18 mouse cellular contexts compared by ENCODE assay signal in the genomic region with DNA sequence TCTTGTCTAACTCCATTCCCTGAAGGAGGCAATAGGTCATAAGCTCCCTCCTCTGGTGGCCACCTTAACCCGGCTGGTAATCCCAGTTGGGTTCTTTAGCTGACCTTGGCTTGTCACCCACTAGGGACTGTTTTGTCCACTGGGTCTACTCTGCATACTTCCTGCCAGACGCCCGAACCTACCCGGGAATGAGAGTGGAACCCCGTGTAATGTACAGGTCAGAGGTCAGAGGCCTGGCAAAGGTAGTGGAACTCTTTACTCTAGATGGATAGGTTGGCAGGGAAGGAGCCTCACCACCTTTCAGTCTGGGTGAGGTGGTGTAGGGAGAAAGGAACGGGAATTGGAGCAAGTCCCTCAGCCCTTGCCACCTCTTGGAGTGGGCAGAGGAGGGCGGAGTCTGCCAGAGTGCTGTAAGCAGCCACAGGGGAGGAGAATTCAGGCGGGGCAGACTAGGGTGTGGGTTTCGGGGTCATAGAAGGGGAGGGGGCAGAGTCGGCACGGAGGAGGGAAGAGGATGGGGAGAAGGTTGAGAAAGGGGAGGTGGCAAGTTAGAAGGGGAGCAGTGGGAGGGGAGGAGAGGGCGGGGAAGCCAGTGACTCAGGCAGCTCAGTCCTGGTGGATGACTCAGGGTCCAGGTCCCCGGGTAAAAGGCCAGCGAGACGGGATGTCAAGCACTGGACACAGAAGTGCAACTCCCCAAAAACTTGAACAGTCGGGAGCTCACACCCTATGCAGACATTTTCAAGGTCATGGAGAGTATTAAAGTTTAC. TPM values are rescaled to one million over a fixed set of nuclear protein-coding genes. Genes with fewer than 3 reads are reported as not detected.
DNase-seq lines count a peak whose midpoint lies in the region; ATAC-seq and TF ChIP-seq lines count a peak whose summit lies in the region.
"Had no signal": no experiment of that assay in that cellular context is flagged by ENCODE, and none has a peak within 500 bp of the region (broad histone marks: within the 10 kb centered on the region; RNA-seq: fewer than 3 reads in every experiment).

No protein-coding gene starts in this region.

- no peak overlapping the region for H3K4me3 ChIP-seq in embryonic facial prominence, embryonic 12.5 days
- no peak overlapping the region for H3K4me3 ChIP-seq in embryonic facial prominence, embryonic 10.5 days
- no peak overlapping the region for H3K4me3 ChIP-seq in lung, embryonic 15.5 days
- no peak overlapping the region for H3K4me3 ChIP-seq in myocyte
- H3K4me3 ChIP-seq in heart, embryonic 10.5 days, result no peak overlapping the region
- H3K4me3 ChIP-seq: forebrain, embryonic 13.5 days; heart, embryonic 15.5 days; hindbrain, embryonic 13.5 days; left cerebral cortex, adult 2 months; neural tube, embryonic 15.5 days had no signal

- peaks cover 51% of the 10 kb centered on the region for H3K36me3 ChIP-seq in embryonic facial prominence, embryonic 12.5 days
- H3K36me3 ChIP-seq in embryonic facial prominence, embryonic 10.5 days (replicated peaks), result peaks cover 96% of the 10 kb centered on the region
- peaks cover 21% of the 10 kb centered on the region for H3K36me3 ChIP-seq in lung, embryonic 15.5 days
- H3K36me3 ChIP-seq in myocyte (ENCODE audit: control insufficient read depth, insufficient read depth), result no peaks in the 10 kb centered on the region
- peaks cover 65% of the 10 kb centered on the region for H3K36me3 ChIP-seq in heart, embryonic 10.5 days

- H3K27me3 ChIP-seq in embryonic facial prominence, embryonic 12.5 days, result no peaks in the 10 kb centered on the region
- no peaks in the 10 kb centered on the region for H3K27me3 ChIP-seq in embryonic facial prominence, embryonic 10.5 days (replicated peaks; ENCODE audit: low read depth, poor library complexity, severe bottlenecking)
- no peaks in the 10 kb centered on the region for H3K27me3 ChIP-seq in lung, embryonic 15.5 days
- no peaks in the 10 kb centered on the region for H3K27me3 ChIP-seq in myocyte (ENCODE audit: control insufficient read depth, insufficient read depth, insufficient read length)
- no peaks in the 10 kb centered on the region for H3K27me3 ChIP-seq in heart, embryonic 10.5 days (ENCODE audit: insufficient read depth, poor library complexity, severe bottlenecking)
- H3K27me3 ChIP-seq: forebrain, embryonic 13.5 days; heart, embryonic 15.5 days; hindbrain, embryonic 13.5 days; neural tube, embryonic 15.5 days had no signal

- no peaks in the 10 kb centered on the region for H3K79me2 ChIP-seq in myocyte (ENCODE audit: control insufficient read depth, insufficient read depth)

- ATAC-seq in embryonic facial prominence, embryonic 12.5 days (ENCODE audit: insufficient number of reproducible peaks, insufficient read depth, low FRiP score, low TSS enrichment), result 0 out of 2 replicates have a peak, but pooled peaks have one; percentile 41
- peak; percentile 49 for ATAC-seq in lung, embryonic 15.5 days (ENCODE audit: borderline replicate concordance, extremely low read depth, low FRiP score, low TSS enrichment)
- ATAC-seq: forebrain, embryonic 13.5 days had no signal

- no peak overlapping the region for H3K27ac ChIP-seq in embryonic facial prominence, embryonic 12.5 days
- H3K27ac ChIP-seq in embryonic facial prominence, embryonic 10.5 days (replicated peaks), result no peak overlapping the region
- no peak overlapping the region for H3K27ac ChIP-seq in lung, embryonic 15.5 days
- H3K27ac ChIP-seq in heart, embryonic 10.5 days, result no peak overlapping the region
- H3K27ac ChIP-seq: forebrain, embryonic 13.5 days; heart, embryonic 15.5 days; hindbrain, embryonic 13.5 days; left cerebral cortex, adult 2 months; neural tube, embryonic 15.5 days had no signal

- H3ac ChIP-seq in myocyte (ENCODE audit: control insufficient read depth, insufficient read length), result no peak overlapping the region

- WGBS in embryonic facial prominence, embryonic 12.5 days, result 73% methylated on average over 14 of the region's 16 CpGs
- WGBS in embryonic facial prominence, embryonic 10.5 days, result 85% methylated on average over 16 of the region's 16 CpGs
- WGBS in lung, embryonic 15.5 days, result 71% methylated on average over 16 of the region's 16 CpGs
- WGBS in heart, embryonic 10.5 days, result 75% methylated on average over 16 of the region's 16 CpGs

- H3K9me3 ChIP-seq in embryonic facial prominence, embryonic 12.5 days, result no peaks in the 10 kb centered on the region
- H3K9me3 ChIP-seq in embryonic facial prominence, embryonic 10.5 days, result no peaks in the 10 kb centered on the region
- no peaks in the 10 kb centered on the region for H3K9me3 ChIP-seq in lung, embryonic 15.5 days
- H3K9me3 ChIP-seq in heart, embryonic 10.5 days, result no peaks in the 10 kb centered on the region
- H3K9me3 ChIP-seq: forebrain, embryonic 13.5 days; heart, embryonic 15.5 days; hindbrain, embryonic 13.5 days; neural tube, embryonic 15.5 days had no signal

- no peak overlapping the region for H3K9ac ChIP-seq in embryonic facial prominence, embryonic 12.5 days
- no peak overlapping the region for H3K9ac ChIP-seq in lung, embryonic 15.5 days
- H3K9ac ChIP-seq: forebrain, embryonic 13.5 days; heart, embryonic 15.5 days; hindbrain, embryonic 13.5 days; neural tube, embryonic 15.5 days had no signal

- no peaks in the 10 kb centered on the region for H3K4me1 ChIP-seq in embryonic facial prominence, embryonic 12.5 days
- H3K4me1 ChIP-seq in embryonic facial prominence, embryonic 10.5 days, result 0 out of 2 replicates have a peak, but pooled peaks cover 4% of the 10 kb centered on the region
- no peaks in the 10 kb centered on the region for H3K4me1 ChIP-seq in lung, embryonic 15.5 days
- peaks cover 12% of the 10 kb centered on the region for H3K4me1 ChIP-seq in heart, embryonic 10.5 days
- H3K4me1 ChIP-seq: heart, embryonic 15.5 days; neural tube, embryonic 15.5 days had no signal

- DNase-seq in embryonic facial prominence, embryonic 10.5 days (ENCODE audit: low spot score), result no peak
- DNase-seq in lung, postnatal 10 days, result no peak
- DNase-seq in ZHBTc4 (ENCODE audit: low read depth, low spot score), result peak; percentile 34
- DNase-seq in thymus, postnatal 14 days, result no peak
- no peak for DNase-seq in heart, embryonic 10.5 days (ENCODE audit: low spot score)
- DNase-seq: cerebellum, adult 9-10 months; gastrocnemius, postnatal 10 days; kidney, postnatal 25 days; lung, postnatal 4 days; thymus, postnatal 4 days had no signal

- TF ChIP-seq POLR2A in myocyte (IDR thresholded peaks at IDR 0.05; ENCODE audit: insufficient read length, low read depth), result no peak

- no peak overlapping the region for H3K4me2 ChIP-seq in embryonic facial prominence, embryonic 12.5 days (replicated peaks)
- H3K4me2 ChIP-seq in lung, embryonic 15.5 days, result no peak overlapping the region
- H3K4me2 ChIP-seq in myocyte (ENCODE audit: low read depth), result peak overlapping the region; percentile 59
- H3K4me2 ChIP-seq: forebrain, embryonic 13.5 days; heart, embryonic 15.5 days; hindbrain, embryonic 13.5 days; neural tube, embryonic 15.5 days had no signal

TF ChIP-seq in myocyte, 11 proteins besides CTCF, POLR2A, EP300 and RAD21:
- no peak for TF ChIP-seq MAX (IDR thresholded peaks at IDR 0.05; ENCODE audit: low read depth)
- no peak for TF ChIP-seq USF1 (IDR thresholded peaks at IDR 0.05; ENCODE audit: low read depth)
- no peak for TF ChIP-seq POLR2AphosphoS2 (IDR thresholded peaks at IDR 0.05; ENCODE audit: insufficient read length, low read depth)
- TF ChIP-seq E2F4 (IDR thresholded peaks at IDR 0.05; ENCODE audit: insufficient read depth), result no peak
- no peak for TF ChIP-seq REST (IDR thresholded peaks at IDR 0.05; ENCODE audit: insufficient read depth, insufficient read length)
- no peak for TF ChIP-seq MYOD1 (IDR thresholded peaks at IDR 0.05; ENCODE audit: control insufficient read depth in 1 of 3, insufficient read length in 2 of 3, low read depth in 2 of 3)
- TF ChIP-seq TCF12 (IDR thresholded peaks at IDR 0.05; ENCODE audit: insufficient read depth, poor library complexity, severe bottlenecking), result no peak
- TF ChIP-seq TCF3 (IDR thresholded peaks at IDR 0.05; ENCODE audit: insufficient read length, low read depth), result no peak
- no peak for TF ChIP-seq MYOG (IDR thresholded peaks at IDR 0.05; ENCODE audit: control insufficient read depth in 1 of 3, insufficient read depth in 1 of 3, insufficient read length in 2 of 3, low read depth in 2 of 3)
- TF ChIP-seq SRF (IDR thresholded peaks at IDR 0.05; ENCODE audit: control insufficient read depth, insufficient read length, low read depth), result no peak
- TF ChIP-seq CEBPB (IDR thresholded peaks at IDR 0.05; ENCODE audit: insufficient read depth, poor library complexity, severe bottlenecking), result no peak

RNA-seq across cellular contexts. Expression of gene Msh2, which starts 27.1 kb away (rescaled TPM):
- polyA plus RNA-seq in embryonic facial prominence, embryonic 12.5 days (2016; fragmentation: Nextera tagmentation; extraction: Ambion mirVana), result 107 and 114 TPM in 2 replicates
- polyA plus RNA-seq in embryonic facial prominence, embryonic 10.5 days (2016; fragmentation: Nextera tagmentation; extraction: Ambion mirVana), result 124 and 131 TPM in 2 replicates
- 78.7 and 79.2 TPM in 2 replicates for polyA plus RNA-seq in lung, embryonic 15.5 days (2015; fragmentation: Nextera tagmentation; extraction: Ambion mirVana)
- 4.6 TPM for polyA plus RNA-seq in myocyte (2012; fragmentation: generic; extraction: Trizol)
- 63.8 and 75.1 TPM in 2 replicates for polyA plus RNA-seq in heart, embryonic 10.5 days (2016; fragmentation: Nextera tagmentation; extraction: Ambion mirVana)

Comparison
In these comparisons a context has a peak if more than half of its experiments do, and no peak if none do; other contexts are left out.
1. RNA of gene Msh2, which starts 27.1 kb away (polyA plus RNA-seq): 124 to 131 TPM in embryonic facial prominence, embryonic 10.5 days, 107 to 114 TPM in embryonic facial prominence, embryonic 12.5 days, 78.7 to 79.2 TPM in lung, embryonic 15.5 days and 63.8 to 75.1 TPM in heart, embryonic 10.5 days; 4.6 TPM in myocyte (single experiment); every median in the first group is over 10 times any median in the second.